Mouse (Mus musculus): Measurements from ENCODE around the gene Abo. TPM values are rescaled to one million over a fixed set of nuclear protein-coding genes. Genes with fewer than 3 reads are reported as not detected.
"Not testable (repeated sequence)": the region's sequence is repeated elsewhere in the genome, so short reads cannot be mapped to it uniquely, and the experiment has no call there.

The Abo gene
- polyA plus RNA-seq, 1 experiment from 2014 or later: not detected

DNA sequence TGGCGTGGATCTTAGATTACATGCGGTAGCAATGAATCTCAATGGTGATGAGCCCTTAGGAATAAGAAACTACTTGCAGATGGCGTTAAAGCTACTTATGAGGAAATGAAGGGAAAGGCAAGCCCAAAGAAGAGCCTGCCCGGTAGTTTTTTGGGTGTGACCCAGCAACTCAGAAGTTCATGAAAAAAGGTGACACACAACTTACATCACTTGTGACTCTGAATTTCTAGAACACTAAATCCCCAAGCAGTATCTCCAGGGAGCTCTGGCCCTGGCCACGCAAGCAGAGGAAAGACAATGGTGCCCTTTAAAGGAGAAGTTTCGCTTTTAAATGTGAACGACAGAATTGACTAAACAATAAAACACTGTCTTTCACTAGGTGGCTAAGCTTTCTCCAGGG, 38.5 kb upstream of the Abo start:
- peak overlapping the region; percentile 81 for H3K4me3 ChIP-seq
- peak overlapping the region; percentile 80 for H3K27ac ChIP-seq (replicated peaks)
- no peaks in the 10 kb centered on the region for H3K9me3 ChIP-seq
- H3K36me3 ChIP-seq (replicated peaks): peaks cover 71% of the 10 kb centered on the region
- DNase-seq (ENCODE audit: low spot score): no peak
- no peaks in the 10 kb centered on the region for H3K27me3 ChIP-seq (replicated peaks; ENCODE audit: low read depth, poor library complexity, severe bottlenecking)
- WGBS: 11% methylated on average over 7 of the region's 7 CpGs
- H3K4me1 ChIP-seq: peaks cover 38% of the 10 kb centered on the region

DNA sequence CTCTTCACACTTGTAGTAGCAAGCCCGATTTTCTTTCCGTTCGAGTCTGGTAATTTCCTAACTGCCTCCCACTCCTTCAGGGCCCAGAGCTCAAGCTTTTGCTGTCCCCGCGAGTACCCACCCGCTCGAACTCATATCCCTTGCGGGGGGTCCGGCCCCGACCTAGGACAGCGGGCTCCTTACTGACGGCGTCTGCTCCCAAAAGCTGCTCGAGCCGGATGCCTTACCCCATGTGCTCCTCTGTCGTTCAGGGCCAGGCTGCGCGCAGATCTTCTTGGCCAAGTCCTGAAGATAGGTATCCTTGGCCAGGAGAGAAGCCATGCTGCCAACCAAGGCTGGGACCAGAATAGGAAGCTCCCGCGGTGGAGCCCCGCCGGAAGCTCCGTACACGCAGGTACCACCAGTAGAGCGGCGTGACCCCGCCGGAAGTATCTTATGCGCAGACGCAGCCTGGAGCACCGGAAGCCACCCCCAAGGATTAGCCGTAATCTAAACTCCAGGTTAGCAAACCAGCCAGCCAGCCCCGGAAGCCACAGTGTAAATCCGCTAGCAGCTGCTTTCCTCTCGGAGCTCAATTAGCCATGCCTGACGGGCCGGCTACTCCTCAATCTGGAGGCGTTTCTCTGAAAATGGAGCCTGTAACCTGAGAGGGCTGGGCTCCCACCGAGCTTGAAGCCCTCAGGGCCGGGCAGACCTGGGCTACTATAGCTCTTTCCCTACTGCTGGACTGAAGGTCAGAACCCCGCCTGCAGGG, 37.9 kb upstream of the Abo start, which contains the start of gene Surf6:
Surf6 (minus strand) TSS at position 413 of the 754 bp plus-strand sequence.
- DNase-seq (ENCODE audit: low spot score): peak; percentile 97
- Histone ChIP-seq H3K36me3 (replicated peaks) (peaks cover 71% of the 10 kb centered on the region), H3K9me3 (no peaks in the 10 kb centered on the region), H3K4me1 (peaks cover 31% of the 10 kb centered on the region), H3K27me3 (replicated peaks; ENCODE audit: low read depth, poor library complexity, severe bottlenecking) (no peaks in the 10 kb centered on the region), H3K4me3 (peak within 1 kb of the TSS; percentile 81), H3K27ac (replicated peaks) (peak within 1 kb of the TSS; percentile 80)
- under 1% methylated on average over 41 of the region's 41 CpGs for WGBS

GRCm38 (mm10) chr2:26901834-26902400, 37.1 kb upstream of the Abo start:
- no peaks in the 10 kb centered on the region for H3K27me3 ChIP-seq (replicated peaks; ENCODE audit: low read depth, poor library complexity, severe bottlenecking)
- H3K4me3 ChIP-seq: peak overlapping the region; percentile 81
- H3K27ac ChIP-seq (replicated peaks): peak overlapping the region; percentile 80
- DNase-seq (ENCODE audit: low spot score): no peak
- WGBS: 13% methylated on average over 7 of the region's 7 CpGs
- H3K9me3 ChIP-seq: no peaks in the 10 kb centered on the region
- peaks cover 71% of the 10 kb centered on the region for H3K36me3 ChIP-seq (replicated peaks)
- peaks cover 27% of the 10 kb centered on the region for H3K4me1 ChIP-seq

GRCm38 (mm10) chr2:26900731-26901130, 36.0 kb upstream of the Abo start:
- Histone ChIP-seq H3K27ac (replicated peaks) (no peak overlapping the region), H3K4me3 (no peak overlapping the region), H3K27me3 (replicated peaks; ENCODE audit: low read depth, poor library complexity, severe bottlenecking) (no peaks in the 10 kb centered on the region), H3K4me1 (peaks cover 27% of the 10 kb centered on the region), H3K36me3 (replicated peaks) (peaks cover 71% of the 10 kb centered on the region), H3K9me3 (no peaks in the 10 kb centered on the region)
- 67% methylated on average over 1 of the region's 1 CpGs for WGBS
- DNase-seq (ENCODE audit: low spot score): no peak

GRCm38 (mm10) chr2:26895898-26896297, 31.1 kb upstream of the Abo start:
- DNase-seq (ENCODE audit: low spot score): no peak
- H3K27ac ChIP-seq (replicated peaks): no peak overlapping the region
- H3K4me1 ChIP-seq: peaks cover 2% of the 10 kb centered on the region
- no peaks in the 10 kb centered on the region for H3K27me3 ChIP-seq (replicated peaks; ENCODE audit: low read depth, poor library complexity, severe bottlenecking)
- H3K36me3 ChIP-seq (replicated peaks): peaks cover 99% of the 10 kb centered on the region
- no peak overlapping the region for H3K4me3 ChIP-seq
- no peaks in the 10 kb centered on the region for H3K9me3 ChIP-seq
- 87% methylated on average over 4 of the region's 4 CpGs for WGBS

GRCm38 (mm10) chr2:26886170-26886569, 21.4 kb upstream of the Abo start:
- H3K9me3 ChIP-seq: peaks cover 14% of the 10 kb centered on the region; the same call in 1 of the 2 replicates
- not testable (repeated sequence) for H3K4me1 ChIP-seq; H3K4me3 ChIP-seq; H3K27ac ChIP-seq (replicated peaks); H3K27me3 ChIP-seq (replicated peaks; ENCODE audit: low read depth, poor library complexity, severe bottlenecking); DNase-seq (ENCODE audit: low spot score)
- WGBS: 71% methylated on average over 4 of the region's 4 CpGs
- peaks cover 44% of the 10 kb centered on the region for H3K36me3 ChIP-seq (replicated peaks)

DNA sequence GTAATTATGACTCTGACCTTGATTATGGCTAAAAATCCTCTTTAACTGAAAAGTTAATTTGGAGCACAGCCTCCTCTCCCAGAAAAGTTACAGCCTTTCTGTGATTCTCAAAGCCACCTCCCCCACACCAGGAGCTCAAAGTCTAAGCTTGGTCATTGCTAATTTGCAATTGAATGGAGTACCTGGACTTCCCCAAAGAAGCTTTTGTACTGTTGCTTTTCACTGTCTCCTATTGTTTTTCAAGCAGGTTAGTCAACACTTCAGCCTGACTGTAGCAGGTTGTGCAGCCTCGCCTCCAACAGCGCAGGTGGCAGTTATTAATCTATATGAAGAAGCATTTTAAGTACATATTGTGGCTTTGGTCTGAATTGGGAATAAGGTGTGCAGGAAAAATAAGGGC, 20.8 kb upstream of the Abo start:
- not testable (repeated sequence) for H3K27ac ChIP-seq (replicated peaks); H3K4me1 ChIP-seq; H3K4me3 ChIP-seq; DNase-seq (ENCODE audit: low spot score); H3K27me3 ChIP-seq (replicated peaks; ENCODE audit: low read depth, poor library complexity, severe bottlenecking)
- Histone ChIP-seq H3K36me3 (replicated peaks) (peaks cover 38% of the 10 kb centered on the region), H3K9me3 (peaks cover 14% of the 10 kb centered on the region; the same call in 1 of the 2 replicates)
- WGBS: 80% methylated on average over 2 of the region's 2 CpGs

- H3K4me3 ChIP-seq: no peak overlapping the region
- no peaks in the 10 kb centered on the region for H3K36me3 ChIP-seq (replicated peaks)
- peaks cover 7% of the 10 kb centered on the region; the same call in 1 of the 2 replicates for H3K9me3 ChIP-seq
- no peak overlapping the region for H3K27ac ChIP-seq (replicated peaks)
- no peak for DNase-seq (ENCODE audit: low spot score)
- H3K4me1 ChIP-seq: no peaks in the 10 kb centered on the region
- H3K27me3 ChIP-seq (replicated peaks; ENCODE audit: low read depth, poor library complexity, severe bottlenecking): no peaks in the 10 kb centered on the region
Measured at GRCm38 (mm10) chr2:26878571-26878970, 13.8 kb upstream of the Abo start.

DNA sequence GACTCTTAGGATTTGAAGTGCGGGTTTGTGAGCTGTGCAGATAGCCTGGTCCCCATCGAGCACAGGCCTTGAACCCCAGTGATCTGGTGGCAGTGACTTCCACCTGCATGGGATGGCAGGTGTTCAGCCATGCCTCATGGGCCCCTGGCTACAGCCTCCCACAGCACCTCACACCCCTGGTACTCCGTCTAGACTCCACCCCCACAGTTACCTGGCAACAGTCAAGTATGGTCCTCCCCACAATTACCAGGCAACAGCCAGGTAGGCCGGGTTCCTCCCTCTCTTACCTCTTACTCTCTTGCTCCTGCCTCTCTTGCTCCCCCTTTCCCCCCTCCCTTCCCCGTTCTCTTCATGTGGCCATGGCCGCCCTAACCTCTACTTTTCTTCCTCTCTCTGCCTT, 5.9 kb upstream of the Abo start:
- Histone ChIP-seq H3K4me3 (no peak overlapping the region), H3K4me1 (no peaks in the 10 kb centered on the region), H3K27ac (replicated peaks) (no peak overlapping the region), H3K36me3 (replicated peaks) (no peaks in the 10 kb centered on the region), H3K9me3 (no peaks in the 10 kb centered on the region), H3K27me3 (replicated peaks; ENCODE audit: low read depth, poor library complexity, severe bottlenecking) (0 out of 2 replicates have a peak, but pooled peaks cover 3% of the 10 kb centered on the region)
- no peak for DNase-seq (ENCODE audit: low spot score)
- 73% methylated on average over 6 of the region's 6 CpGs for WGBS

GRCm38 (mm10) chr2:26862856-26863255, 1.9 kb downstream of the Abo start:
- Histone ChIP-seq H3K27me3 (replicated peaks; ENCODE audit: low read depth, poor library complexity, severe bottlenecking) (no peaks in the 10 kb centered on the region), H3K4me1 (no peaks in the 10 kb centered on the region), H3K36me3 (replicated peaks) (no peaks in the 10 kb centered on the region), H3K27ac (replicated peaks) (no peak overlapping the region), H3K9me3 (no peaks in the 10 kb centered on the region), H3K4me3 (no peak overlapping the region)
- 77% methylated on average over 3 of the region's 3 CpGs for WGBS
- no peak for DNase-seq (ENCODE audit: low spot score)

DNA sequence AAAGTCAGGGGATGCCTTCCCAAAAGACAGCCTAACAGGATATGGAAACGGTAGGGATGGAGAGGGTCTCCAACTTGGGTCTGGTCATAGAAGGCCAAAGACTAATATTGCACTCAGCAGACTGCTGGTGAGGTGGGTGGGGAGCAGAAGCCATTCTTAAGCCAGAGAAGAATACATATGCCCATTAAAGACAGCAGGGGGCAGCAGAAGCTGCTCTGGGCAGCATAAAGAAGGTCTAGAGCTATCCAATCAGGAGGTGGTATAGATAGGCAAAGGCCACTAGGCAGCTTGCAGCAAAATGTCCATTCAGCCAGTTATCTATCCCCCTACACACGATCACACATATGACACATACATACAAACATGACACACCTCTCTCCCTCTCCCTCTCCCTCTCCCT, 17.1 kb downstream of the Abo start:
- Histone ChIP-seq H3K4me1 (no peaks in the 10 kb centered on the region; the same call in 1 of the 2 replicates), H3K4me3 (no peak overlapping the region), H3K27ac (replicated peaks) (no peak overlapping the region), H3K36me3 (replicated peaks) (no peaks in the 10 kb centered on the region), H3K9me3 (peaks cover 5% of the 10 kb centered on the region; the same call in 1 of the 2 replicates), H3K27me3 (replicated peaks; ENCODE audit: low read depth, poor library complexity, severe bottlenecking) (no peaks in the 10 kb centered on the region)
- peak; percentile 19 for DNase-seq (ENCODE audit: low spot score)
- 65% methylated on average over 2 of the region's 2 CpGs for WGBS

DNA sequence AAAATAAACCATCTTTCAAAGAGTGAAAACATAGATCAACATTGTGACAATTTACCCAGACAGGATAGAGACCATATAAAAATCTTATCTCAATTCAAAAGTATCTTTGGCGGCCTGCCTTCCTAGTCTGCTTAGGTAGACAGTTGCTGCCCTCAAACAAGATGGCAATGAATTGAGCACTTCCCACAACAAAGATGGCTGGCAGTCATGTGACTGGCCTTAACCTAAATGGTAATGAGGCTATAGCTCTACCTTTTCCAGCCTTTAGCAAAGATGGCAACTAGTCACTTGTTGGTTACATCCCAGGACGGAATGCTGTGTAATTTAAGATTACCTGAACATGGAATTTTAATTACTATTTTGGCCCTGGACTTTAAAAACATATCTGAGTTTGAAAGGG, 32.3 kb downstream of the Abo start:
- H3K27me3 ChIP-seq (replicated peaks; ENCODE audit: low read depth, poor library complexity, severe bottlenecking): no peaks in the 10 kb centered on the region
- H3K36me3 ChIP-seq (replicated peaks): no peaks in the 10 kb centered on the region
- DNase-seq (ENCODE audit: low spot score): no peak
- no peak overlapping the region for H3K27ac ChIP-seq (replicated peaks)
- no peaks in the 10 kb centered on the region for H3K4me1 ChIP-seq
- WGBS: 87% methylated on average over 2 of the region's 2 CpGs
- H3K4me3 ChIP-seq: no peak overlapping the region
- H3K9me3 ChIP-seq: no peaks in the 10 kb centered on the region

GRCm38 (mm10) chr2:26828047-26828446, 36.7 kb downstream of the Abo start:
- Histone ChIP-seq H3K4me3 (no peak overlapping the region), H3K9me3 (no peaks in the 10 kb centered on the region), H3K36me3 (replicated peaks) (no peaks in the 10 kb centered on the region), H3K27ac (replicated peaks) (no peak overlapping the region), H3K27me3 (replicated peaks; ENCODE audit: low read depth, poor library complexity, severe bottlenecking) (no peaks in the 10 kb centered on the region), H3K4me1 (0 out of 2 replicates have a peak, but pooled peaks cover 4% of the 10 kb centered on the region)
- no peak for DNase-seq (ENCODE audit: low spot score)
- 90% methylated on average over 1 of the region's 1 CpGs for WGBS
